Mouse (Mus musculus) heart, postnatal 14 days (tissue): ENCODE measurements around the gene Fshr. TPM values are rescaled to one million over a fixed set of nuclear protein-coding genes. Genes with fewer than 3 reads are reported as not detected.

Experiments
- DNase-seq, 2 experiments: peaks; one replicate each; pipeline ENCODE4 v3.0.0; 2021 to 2022
- intact Hi-C: fragments of 180-260 bp; cut with DNase I; formaldehyde crosslinking; loops from one replicate; pipeline ENCODE4 v1.15.1; 2025
- total RNA-seq, 2 experiments: library from RNA; stranded (reverse); gene quantifications; 2 replicates each; pipeline ENCODE4 v1.2.3; 2021

The Fshr gene
- total RNA-seq, 2 experiments from 2014 or later: not detected

DNA sequence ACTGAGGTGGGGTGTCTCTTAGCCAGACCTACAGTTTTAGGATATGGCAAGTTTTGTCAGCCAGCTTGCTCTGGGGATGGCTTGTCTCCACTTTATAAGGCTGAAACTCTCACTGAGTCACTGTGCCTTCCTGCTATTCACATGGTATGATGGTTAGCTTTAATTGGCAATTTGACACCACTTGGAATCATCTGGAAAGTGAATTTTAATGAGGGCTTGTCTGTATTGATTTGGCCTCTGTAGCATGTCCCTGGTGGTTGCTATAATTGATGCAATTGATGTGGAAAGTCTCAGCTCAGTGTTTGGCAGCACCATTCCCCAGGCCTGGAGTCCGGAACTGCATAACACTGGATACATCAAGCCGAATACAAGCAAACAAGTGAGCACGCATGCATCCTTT lies 164.4 kb downstream of the Fshr start:
- DNase-seq: no peak
- intact Hi-C loops: no loop called here

DNA sequence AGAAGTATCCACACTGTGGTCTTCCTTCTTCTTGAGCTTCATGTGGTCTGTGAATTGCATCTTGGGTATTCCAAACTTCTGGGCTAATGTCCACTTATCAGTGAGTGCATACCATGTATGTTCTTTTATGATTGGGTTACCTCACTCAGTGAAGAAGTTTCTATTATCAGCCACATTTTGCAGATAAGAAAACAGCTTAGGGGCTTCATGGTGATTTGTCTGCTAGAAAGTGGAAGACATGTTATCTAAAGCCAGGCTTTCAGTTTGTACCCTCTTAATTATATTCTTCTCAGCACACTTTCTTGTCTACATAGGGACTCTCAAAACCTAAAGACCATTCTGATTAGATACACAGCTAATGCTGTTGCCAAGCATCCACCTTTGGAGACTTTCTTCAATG lies 165.8 kb downstream of the Fshr start:
- intact Hi-C loops: no loop called here
- DNase-seq: no peak

DNA sequence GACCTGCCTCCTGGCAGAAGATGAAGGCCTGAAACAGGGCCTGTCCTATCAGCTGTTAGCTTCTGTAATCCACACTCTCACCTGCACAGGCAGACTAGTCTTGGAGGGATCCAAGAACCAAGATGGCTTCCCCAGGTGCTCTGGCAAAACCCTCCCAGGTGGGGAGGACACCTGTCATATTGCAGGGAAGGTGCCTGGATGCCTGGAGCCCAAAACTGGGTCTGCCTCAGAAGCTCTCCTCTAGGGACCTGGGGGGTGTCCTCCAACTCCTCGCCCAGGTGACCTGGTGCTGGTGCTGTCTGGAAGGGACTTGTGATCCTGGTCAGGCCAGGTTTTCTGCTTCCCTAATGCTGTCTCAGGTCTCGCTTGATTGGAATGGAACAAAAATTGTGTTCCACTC lies 167.5 kb downstream of the Fshr start:
- intact Hi-C loops: no loop called here
- DNase-seq: no peak

DNA sequence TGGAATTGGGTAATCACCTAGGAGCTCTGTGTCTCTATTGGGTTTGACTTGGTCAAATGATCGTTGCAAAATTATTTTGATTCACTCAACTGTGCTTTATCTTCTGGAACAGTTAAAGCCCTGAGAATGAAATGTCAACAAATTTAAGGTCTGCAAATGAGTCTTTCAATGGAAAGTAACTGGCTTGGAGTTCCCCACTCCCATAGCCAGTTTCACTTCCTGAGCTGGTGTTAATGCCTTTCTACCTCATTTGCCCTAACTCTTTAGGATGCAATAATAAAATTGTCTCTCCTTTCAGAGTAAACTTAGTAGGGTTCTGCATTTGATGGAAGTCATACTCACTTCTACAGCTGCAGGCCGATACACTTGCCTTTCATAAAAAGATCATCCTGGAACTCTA lies 181.0 kb downstream of the Fshr start:
- no peak for DNase-seq
- intact Hi-C loops: no loop called here

DNA sequence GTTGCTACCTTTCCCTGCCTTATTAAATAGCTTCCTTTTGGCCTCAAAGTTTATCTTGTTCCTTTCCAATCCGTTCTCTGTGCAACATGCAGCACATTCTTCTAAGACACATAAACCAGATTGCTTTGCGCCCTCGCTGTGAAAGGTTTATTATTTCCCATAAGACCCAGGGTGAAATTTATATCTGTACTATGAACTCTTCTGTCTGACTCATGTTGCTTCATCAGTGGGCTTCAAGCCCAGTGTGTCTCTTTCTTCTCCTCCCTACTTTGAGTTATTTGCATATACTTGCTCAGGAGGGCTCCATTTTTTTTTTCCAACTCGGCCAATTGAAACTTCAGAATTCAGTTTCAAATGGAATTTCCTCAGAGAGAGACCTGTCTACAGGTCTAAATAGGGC lies 183.5 kb downstream of the Fshr start:
- no peak for DNase-seq
- intact Hi-C loops: no loop called here

DNA sequence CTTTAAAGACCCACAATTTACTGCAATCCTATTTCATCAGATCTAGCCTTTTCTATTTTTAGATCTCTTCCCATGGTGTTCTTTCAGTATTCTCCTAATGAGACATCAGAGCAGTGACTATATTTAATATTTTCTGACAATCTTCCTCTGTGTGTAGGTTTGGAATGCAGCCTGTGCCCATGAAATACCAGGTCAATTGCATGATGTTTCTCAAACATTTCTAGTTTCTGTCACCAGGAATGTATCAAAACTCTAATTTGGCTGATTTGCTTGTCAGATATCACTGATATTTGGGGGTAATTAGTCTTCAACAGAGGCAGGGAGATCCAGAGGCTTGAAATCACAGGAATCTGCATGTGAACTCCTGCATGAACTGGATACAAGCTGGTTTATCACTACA lies 186.8 kb downstream of the Fshr start:
- intact Hi-C loops: no loop called here
- DNase-seq: no peak

DNA sequence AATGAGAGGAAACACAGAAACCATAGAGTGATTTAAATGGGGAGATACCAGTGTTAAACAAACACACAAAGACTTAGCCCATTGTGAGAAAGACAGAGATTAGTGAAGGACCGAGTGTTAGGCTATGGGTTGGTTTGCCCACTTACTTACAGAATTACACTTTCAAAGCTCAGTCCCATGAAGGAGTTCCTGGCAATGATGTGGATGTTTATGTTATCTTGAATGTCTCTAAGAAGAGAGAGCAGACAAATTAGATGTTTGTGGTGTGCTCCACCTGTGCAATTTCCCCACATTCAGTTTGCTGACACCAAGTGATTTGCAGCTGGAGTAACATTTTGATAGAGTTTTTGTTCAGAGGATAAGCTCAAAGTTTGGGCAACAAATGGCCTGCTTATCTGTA lies 191.4 kb downstream of the Fshr start:
- intact Hi-C loops: no loop called here
- no peak for DNase-seq

DNA sequence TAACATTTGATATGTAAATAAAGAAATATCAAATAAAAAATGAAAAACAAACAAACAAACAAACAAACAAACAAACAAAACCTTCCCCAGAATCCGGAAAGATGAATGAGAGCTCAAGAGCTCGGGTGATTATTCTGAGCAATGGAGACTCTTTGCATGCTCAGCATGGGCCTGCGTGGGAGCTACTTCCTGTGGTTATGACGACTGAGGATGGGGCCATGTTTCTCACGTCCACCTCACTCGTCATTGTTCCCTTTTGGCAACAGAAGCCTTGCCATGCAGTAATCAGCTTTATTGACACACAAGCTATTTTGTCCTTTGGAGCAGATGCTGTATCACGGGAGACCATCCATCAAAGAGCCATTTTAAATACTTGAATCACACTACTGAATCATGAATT lies 191.8 kb downstream of the Fshr start:
- intact Hi-C loops: no loop called here

DNA sequence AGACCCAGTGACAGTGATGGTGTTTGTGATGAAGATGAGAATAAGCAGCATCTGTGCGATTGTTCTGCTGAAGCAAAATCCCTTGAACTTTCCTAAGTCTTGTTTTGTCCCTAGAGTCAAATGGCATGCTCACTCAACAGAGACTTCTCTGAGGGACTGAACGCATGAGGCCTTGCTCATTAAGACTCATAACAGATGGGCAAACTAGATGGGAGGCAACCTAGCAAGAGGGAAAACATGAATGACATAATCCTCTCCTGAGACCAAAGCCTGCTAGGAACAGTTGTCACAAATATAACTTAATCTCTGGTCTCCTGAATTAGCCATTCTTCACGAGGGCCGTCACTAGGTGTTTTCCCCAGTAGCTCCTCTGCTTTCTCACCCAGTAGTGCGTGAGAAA lies 194.5 kb downstream of the Fshr start:
- intact Hi-C loops: no loop called here
- no peak for DNase-seq

More for the DNA sequence above, 191.8 kb downstream of the Fshr start:
- no peak for DNase-seq

DNA sequence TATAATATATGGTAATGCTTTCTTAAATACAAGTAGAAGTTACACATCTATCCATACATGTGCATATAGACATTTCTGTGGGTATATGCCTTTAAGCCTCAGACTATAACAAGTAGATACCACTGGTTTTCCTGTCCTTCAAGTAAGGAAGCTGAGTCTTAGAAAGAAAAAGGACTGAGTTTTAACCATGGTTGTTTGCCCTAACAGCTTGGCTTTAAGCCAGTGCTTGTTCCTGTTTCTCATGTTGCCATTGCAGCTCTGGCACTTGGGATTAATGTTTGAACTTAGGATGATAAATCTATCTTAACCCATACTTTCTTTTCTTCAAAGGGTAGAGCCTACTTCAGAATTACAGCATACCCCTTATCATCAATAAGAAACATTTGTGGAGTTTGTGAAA lies 200.6 kb downstream of the Fshr start:
- no peak for DNase-seq
- intact Hi-C loops: no loop called here

DNA sequence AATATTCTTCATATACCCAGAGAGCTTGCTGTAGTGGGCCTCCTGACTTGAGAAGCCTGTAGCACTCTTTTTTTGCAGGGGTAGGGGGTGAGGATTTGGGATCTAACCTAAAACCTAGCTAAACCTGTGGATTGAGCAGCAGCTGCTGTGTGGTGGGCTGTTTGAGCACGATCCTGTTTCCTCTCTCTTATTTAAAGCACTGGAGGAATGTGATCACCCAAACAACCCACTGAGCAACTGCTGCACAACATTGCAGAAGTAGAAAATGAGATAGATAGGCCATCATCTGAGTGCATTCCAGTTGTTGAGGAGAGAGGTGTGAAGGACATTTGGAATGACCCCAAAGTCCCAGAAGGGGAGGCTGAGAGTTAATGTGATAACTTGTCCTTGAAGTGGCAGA lies 202.2 kb downstream of the Fshr start:
- no peak for DNase-seq
- intact Hi-C loops: no loop called here

DNA sequence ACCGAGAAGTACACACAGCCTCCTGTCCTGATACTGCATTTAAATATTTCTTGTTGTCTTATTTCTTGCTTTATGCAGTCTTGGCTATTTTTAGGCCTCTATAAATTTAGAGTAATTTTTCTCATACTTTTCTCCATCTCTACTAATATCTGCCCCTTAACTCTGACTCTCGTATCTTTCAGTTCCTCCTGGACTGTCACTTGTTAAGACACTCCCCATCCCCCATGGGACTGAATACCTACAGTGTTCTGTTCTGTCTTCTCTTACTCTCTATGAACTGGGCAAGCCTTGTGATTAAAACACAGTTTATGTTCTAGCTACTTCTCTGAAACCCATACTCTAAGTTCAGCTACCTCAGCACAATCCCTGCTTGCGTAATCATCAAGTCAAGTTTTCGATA lies 209.2 kb downstream of the Fshr start:
- no peak for DNase-seq
- intact Hi-C loops: no loop called here

DNA sequence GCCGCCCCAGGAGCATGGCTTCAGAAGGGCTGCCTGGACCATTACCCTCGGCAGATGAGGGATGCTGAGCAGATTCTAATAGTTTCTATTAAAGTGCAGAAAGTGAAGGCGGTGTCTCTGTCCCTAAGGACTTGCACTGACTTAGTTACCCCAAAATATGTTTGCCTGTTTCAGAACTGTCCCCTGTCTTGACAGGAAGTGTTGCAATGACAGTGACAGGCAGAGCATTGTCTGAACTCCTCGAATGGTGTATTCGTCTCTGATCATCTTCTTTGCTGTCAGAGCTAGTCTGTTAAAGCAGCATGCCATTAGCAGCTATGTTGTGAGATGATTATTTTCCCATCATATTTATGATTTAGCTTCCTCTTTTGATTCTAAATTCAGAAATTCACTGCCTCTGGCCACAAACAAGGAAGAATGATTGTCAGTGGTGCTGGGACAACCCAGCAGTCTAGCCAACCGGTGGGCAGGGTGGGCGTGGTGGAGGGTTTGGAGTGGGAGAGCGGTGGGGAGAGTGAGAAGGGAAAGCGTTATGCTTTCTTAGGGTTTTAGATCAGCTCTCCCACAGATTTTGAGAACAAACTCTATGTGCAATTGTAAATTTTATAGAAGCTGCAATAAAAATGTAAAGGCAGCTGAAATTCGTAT lies 219.6 kb downstream of the Fshr start:
- no peak for DNase-seq
- intact Hi-C loops: no loop called here

DNA sequence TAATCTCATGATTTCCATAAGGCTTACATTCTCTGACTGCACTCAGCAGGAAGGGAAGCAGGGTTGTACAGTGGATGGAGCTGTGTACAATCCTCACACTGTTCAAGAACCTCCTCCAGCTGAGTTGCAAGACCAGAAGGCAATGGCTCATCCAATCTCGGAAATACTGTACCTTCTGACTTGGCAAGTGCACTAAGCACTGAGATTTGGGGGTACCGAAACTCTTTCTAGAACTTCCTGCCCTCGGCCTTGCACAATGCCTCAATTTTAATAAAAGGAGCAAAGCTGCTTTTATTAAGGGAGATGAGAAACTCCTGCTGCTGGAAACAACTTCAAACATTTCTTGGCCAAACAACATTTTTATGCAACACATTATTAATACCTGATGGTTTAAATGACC lies 225.9 kb downstream of the Fshr start:
- intact Hi-C loops: no loop called here
- no peak for DNase-seq

DNA sequence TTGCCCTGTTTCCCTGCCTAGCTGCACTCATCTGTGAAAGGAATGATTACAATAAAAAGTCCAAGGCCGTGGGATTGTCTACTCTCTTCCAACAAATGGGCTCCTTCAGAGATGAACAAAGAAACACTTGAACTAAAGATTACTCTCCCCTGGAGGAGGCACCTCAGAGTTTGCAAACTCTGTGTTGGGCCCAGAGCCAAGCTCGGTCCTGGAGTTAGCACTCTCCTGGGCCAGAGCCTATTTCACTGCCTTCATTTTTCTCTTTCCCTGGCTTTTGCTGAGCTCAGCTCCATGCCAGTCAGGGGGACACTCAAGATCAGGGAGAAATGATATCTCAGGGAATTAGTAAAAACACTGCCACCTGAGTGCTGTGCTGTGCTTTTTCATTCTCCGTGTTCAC lies 234.4 kb downstream of the Fshr start:
- intact Hi-C loops: no loop called here

DNA sequence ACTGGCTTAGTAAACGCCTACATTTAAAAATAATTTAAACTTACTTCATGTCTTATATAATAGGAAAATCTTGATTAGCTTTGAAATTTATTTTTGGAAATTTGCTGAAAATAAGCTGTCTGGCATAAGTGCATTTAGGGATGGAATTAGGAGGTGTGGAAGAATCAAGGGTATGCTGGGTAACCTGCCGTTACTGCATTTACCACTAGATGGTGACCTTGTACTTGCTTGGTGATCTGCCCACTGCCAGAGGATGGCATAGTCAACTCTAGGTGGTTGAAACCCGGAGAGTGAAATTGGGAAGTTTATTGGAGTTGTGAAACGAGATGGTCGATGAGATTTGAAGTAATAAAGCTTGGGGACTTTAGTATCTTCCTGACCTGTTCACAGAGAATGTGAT lies 246.5 kb downstream of the Fshr start:
- DNase-seq: peak; percentile 3 to 44

More for the DNA sequence above, 234.4 kb downstream of the Fshr start:
- no peak for DNase-seq

DNA sequence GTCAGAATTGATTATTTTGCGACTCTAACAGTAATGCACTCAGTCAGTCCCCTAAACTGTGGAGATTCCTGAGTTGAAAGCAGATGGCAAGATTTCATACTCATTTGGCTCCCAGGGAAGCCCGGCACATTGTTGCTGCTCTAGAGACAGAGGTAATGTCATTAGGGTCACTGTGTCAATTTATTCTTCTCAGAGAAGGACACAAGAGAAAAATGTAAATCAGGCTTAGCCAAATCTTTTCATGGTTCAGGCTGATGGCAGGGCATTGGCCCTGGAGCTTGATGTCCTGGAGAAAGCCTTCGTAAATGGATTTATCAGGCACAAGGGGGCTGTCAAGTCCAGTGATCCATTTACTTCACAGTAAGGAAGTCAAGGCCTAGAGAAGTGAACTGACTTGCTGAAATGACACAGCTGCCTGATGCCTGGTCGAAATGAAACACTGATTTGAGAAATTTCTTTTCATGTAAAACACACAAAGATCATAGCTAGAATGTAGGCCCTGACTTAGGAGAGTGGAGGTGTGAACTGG lies 262.3 kb downstream of the Fshr start:
- DNase-seq: no peak
- intact Hi-C loops: no loop called here

More for the DNA sequence above, 246.5 kb downstream of the Fshr start:
- intact Hi-C loops: loop anchor here (2.0 to 10.0 kb wide), 3 partner anchors 302 to 1547 kb away; no protein-coding TSS in a partner anchor

DNA sequence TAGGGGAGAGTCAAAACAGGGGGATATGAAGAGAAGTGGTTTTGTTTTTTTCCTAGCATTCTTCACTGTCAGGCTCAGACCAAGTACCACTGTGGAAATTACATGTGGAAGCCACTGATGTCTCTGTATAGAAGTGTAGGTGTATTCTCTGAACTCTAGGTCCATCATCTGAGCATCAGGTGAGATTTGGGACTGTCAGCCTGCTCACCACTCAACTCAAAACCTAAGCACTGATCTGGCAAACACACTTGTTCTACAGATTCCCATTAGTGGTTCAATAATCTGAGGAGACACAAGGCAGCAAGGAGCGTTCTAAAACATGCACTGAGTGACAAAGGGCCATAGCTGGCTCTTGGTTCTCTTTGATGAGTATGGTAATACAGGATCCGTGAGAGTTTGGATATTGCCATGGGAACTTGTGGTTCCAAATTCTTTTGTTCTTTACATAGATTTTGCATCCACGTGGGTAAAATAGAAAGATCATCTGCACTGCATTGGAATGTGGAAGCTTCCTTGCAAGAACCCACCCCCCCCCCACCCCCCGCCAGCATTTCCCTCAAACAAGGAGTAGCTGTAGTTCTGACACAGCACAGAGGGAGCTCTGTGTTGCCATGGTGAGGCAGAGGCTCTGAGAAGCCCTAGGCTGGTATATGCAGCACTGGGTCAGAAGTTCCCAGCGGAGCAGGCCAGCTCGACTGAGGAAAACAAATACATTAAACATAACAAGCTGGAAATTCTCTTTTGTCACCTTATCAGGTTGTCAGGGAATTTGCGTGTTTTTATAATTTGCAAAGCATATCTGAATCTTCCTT lies 262.9 kb downstream of the Fshr start:
- intact Hi-C loops: no loop called here
- no peak for DNase-seq

DNA sequence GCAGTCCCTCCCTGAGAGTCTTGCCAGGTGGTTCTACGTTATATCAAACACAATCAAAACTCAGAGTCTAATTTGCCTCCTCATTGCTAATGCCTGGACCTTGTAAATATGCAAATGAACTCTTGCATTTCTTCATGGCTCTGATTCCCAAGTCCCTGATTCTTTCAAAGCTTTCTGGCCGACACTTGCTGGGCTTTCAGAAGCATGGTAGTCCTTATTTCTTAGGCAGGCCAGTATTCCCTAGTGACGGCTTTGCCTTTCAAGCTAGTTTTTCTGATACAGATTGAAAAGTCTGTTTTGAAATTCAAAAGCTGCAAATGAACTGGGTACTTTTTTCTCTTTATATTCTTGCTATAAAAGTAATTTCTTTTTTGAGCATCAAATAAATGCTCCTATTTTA lies 263.5 kb downstream of the Fshr start:
- intact Hi-C loops: no loop called here
- DNase-seq: no peak
